Mouse (Mus musculus): Measurements from ENCODE around the gene Prdm1.

DNA sequence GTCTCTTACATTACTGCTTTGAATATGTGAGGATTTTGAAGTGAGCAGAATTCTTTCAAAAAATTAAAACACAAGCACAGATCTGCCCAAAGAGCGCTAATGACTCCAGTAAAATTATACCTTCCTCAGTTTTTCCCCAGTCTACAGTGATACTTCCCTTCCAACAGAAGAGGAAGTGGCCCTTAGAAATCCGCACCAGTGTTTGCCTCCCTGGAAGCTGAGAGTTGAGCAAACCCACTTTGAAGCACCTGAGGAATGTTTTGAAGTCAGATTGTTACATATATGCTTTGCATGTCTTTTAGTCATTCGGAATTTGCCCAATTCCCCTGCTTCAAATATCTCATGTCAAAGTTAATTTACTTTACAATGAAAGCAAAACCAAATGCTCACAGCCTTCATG, 17.3 kb downstream of the Prdm1 start:
- TF ChIP-seq CTCF (IDR thresholded peaks at IDR 0.05; ENCODE audit: low read depth, low read length): no peak
- no peak for TF ChIP-seq POLR2A (IDR thresholded peaks at IDR 0.05; ENCODE audit: extremely low read depth, insufficient read depth, low read length)

Measured in liver, adult 2 months (tissue).